Mouse (Mus musculus): ENCODE measurements around the gene Bcas3. TPM values are rescaled to one million over a fixed set of nuclear protein-coding genes. Genes with fewer than 3 reads are reported as not detected.

Gene Bcas3
- total and polyA plus RNA-seq, 3 experiments, result 20.1 to 61.0 (median 41.3) TPM

DNA sequence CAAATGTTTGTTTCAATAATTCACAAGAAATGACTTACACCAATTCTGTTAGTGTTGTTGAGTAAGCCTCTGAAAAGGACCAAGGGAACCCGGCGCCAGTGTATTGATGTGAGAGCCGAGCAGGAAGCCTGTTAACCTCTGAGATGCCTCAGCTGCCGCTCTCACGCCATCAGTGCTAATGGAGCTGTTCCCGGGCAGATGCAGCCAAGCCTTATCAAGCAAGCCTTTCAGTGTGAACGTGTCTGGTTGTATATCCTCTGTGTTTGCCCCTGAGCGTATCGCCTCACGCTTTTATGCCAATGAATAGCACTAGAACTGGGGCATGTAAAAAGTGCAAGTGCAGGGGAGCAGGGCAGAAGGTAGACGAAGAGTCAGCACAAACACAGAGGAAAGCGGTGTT is 121.4 kb downstream of the Bcas3 start:
- Histone ChIP-seq H3K9me3 (replicated peaks) (no peaks in the 10 kb centered on the region), H3K4me3 (ENCODE audit: low read depth, low read length) (no peak overlapping the region), H3K4me1 (ENCODE audit: insufficient read depth, low read depth, low read length) (no peaks in the 10 kb centered on the region), H3K36me3 (replicated peaks) (no peaks in the 10 kb centered on the region), H3K27me3 (ENCODE audit: insufficient read depth, low read length) (no peaks in the 10 kb centered on the region)
- TF ChIP-seq GATA1 (IDR thresholded peaks at IDR 0.05; ENCODE audit: borderline replicate concordance, low read length), result no peak
- TF ChIP-seq CTCF (IDR thresholded peaks at IDR 0.05; ENCODE audit: low read depth, low read length), result no peak
- TF ChIP-seq GATA2 (IDR thresholded peaks at IDR 0.05; ENCODE audit: borderline replicate concordance, low read depth, low read length), result no peak
- no peak for TF ChIP-seq TAL1 (conservative IDR thresholded peaks at IDR 0.05; ENCODE audit: low read depth, low read length)
- no peak for TF ChIP-seq POLR2AphosphoS5 (IDR thresholded peaks at IDR 0.05; ENCODE audit: insufficient replicate concordance, low read depth, low read length)
- DNase-seq (ENCODE audit: low spot score), result no peak
- ATAC-seq (ENCODE audit: extremely low read depth, insufficient number of reproducible peaks, low FRiP score, poor library complexity, severe bottlenecking), result no peak

DNA sequence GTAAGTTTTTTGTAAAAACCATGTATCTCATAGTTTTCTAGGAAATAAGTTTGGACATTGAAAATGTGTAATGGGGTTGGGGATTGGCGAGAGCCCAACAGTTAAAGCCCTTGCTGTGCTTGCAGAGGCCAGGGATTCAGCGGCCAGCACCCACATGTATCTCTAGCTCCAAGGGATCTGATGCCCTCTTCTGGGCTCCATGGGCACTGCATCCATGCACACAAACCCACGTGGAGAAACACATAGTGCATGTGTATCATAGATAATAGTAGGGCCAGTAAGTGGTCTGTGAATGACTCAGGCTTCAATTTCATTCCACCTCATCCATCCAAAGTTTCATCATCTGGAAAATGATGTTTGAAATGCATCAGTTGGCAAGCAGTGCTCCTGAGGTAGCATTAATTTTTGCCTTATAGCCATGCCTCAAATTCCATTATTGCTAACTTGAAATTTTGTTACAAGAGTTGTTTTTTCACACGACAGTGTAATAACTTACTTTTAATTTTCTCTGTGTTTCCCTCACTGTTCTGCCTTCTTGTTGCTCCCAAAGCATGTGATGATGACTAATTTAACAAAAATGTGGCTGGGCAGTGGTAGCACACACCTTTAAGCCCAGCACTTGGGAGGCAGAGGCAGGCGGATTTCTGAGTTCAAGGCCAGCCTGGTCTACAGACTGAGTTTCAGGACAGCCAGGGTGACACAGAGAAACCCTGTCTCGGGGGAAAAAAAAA is 129.9 kb downstream of the Bcas3 start:
- Histone ChIP-seq H3K36me3 (replicated peaks) (no peaks in the 10 kb centered on the region), H3K4me3 (ENCODE audit: low read depth, low read length) (no peak overlapping the region), H3K27me3 (ENCODE audit: insufficient read depth, low read length) (no peaks in the 10 kb centered on the region), H3K9me3 (replicated peaks) (no peaks in the 10 kb centered on the region), H3K4me1 (ENCODE audit: insufficient read depth, low read depth, low read length) (no peaks in the 10 kb centered on the region)
- ATAC-seq (ENCODE audit: extremely low read depth, insufficient number of reproducible peaks, low FRiP score, poor library complexity, severe bottlenecking) (no peak), DNase-seq (ENCODE audit: low spot score) (no peak)
- TF ChIP-seq TAL1 (conservative IDR thresholded peaks at IDR 0.05; ENCODE audit: low read depth, low read length) (no peak), CTCF (IDR thresholded peaks at IDR 0.05; ENCODE audit: low read depth, low read length) (peak; percentile 42; the same call in 1 of the 2 replicates)

DNA sequence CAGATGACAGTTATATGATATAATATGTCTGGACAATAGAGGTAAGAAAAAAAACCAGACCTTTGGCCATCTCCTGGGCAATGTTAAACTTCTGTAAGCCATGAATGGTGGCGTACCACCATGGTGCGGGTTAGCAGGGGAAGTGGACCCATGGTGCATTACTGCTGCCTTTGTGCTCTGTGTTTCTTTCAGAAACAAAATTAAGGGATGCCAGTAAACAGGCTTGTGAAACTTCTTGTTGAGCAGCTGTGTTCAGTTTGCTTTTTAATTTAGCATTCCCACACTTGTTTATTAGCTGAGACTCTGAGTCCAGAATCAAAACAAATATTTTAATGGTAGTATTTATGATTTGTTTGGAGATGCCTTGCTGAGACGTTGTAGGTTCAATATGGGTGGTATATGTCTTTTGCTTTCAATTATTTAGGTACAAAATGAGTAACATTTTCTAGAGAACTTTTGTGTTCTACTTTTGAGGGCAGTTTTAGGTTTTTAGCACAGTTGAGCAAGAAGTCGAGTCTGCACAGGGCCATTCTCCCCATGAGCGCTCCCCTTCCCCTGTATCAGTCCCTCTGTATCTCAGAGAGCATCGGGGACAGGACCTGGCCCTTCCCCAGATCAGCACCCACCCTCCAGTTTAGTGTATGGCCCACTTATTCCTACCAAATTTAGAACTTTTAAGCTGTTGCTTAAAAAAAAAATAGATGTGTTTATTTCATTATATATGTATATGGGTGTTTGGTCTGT is 132.4 kb downstream of the Bcas3 start:
- H3K27me3 ChIP-seq (ENCODE audit: insufficient read depth, low read length), result no peaks in the 10 kb centered on the region
- TF ChIP-seq POLR2AphosphoS5 (IDR thresholded peaks at IDR 0.05; ENCODE audit: insufficient replicate concordance, low read depth, low read length) (no peak), GATA1 (IDR thresholded peaks at IDR 0.05; ENCODE audit: borderline replicate concordance, low read length) (no peak), GATA2 (IDR thresholded peaks at IDR 0.05; ENCODE audit: borderline replicate concordance, low read depth, low read length) (no peak), TAL1 (conservative IDR thresholded peaks at IDR 0.05; ENCODE audit: low read depth, low read length) (no peak), CTCF (IDR thresholded peaks at IDR 0.05; ENCODE audit: low read depth, low read length) (no peak)
- DNase-seq (ENCODE audit: low spot score) (no peak), ATAC-seq (ENCODE audit: extremely low read depth, insufficient number of reproducible peaks, low FRiP score, poor library complexity, severe bottlenecking) (no peak)
- no peaks in the 10 kb centered on the region for H3K36me3 ChIP-seq (replicated peaks)
- no peaks in the 10 kb centered on the region for H3K4me1 ChIP-seq (ENCODE audit: insufficient read depth, low read depth, low read length)
- no peaks in the 10 kb centered on the region for H3K9me3 ChIP-seq (replicated peaks)
- no peak overlapping the region for H3K4me3 ChIP-seq (ENCODE audit: low read depth, low read length)

DNA sequence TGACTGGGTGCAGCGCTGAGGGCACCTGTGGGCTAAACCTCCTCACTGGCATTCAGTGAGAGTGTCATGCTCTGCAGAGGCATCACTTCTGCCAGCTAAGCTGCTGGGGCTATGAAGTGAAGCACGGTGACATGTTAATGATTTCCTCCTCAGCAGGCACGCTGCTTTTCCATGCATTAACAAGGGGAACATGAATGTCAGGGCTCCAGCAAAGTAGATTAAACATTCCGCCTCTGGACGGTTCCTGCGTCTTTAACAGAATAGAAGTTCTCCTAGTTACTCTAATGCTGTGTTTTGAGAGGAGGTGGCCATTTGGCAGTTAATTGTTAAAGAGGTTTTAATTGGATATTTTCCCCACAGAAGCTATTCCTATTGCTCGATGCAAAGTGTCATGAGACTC is 134.5 kb downstream of the Bcas3 start:
- TF ChIP-seq POLR2AphosphoS5 (IDR thresholded peaks at IDR 0.05; ENCODE audit: insufficient replicate concordance, low read depth, low read length) (no peak), GATA2 (IDR thresholded peaks at IDR 0.05; ENCODE audit: borderline replicate concordance, low read depth, low read length) (no peak), CTCF (IDR thresholded peaks at IDR 0.05; ENCODE audit: low read depth, low read length) (no peak), TAL1 (conservative IDR thresholded peaks at IDR 0.05; ENCODE audit: low read depth, low read length) (no peak), GATA1 (IDR thresholded peaks at IDR 0.05; ENCODE audit: borderline replicate concordance, low read length) (no peak)
- no peaks in the 10 kb centered on the region for H3K9me3 ChIP-seq (replicated peaks)

DNA sequence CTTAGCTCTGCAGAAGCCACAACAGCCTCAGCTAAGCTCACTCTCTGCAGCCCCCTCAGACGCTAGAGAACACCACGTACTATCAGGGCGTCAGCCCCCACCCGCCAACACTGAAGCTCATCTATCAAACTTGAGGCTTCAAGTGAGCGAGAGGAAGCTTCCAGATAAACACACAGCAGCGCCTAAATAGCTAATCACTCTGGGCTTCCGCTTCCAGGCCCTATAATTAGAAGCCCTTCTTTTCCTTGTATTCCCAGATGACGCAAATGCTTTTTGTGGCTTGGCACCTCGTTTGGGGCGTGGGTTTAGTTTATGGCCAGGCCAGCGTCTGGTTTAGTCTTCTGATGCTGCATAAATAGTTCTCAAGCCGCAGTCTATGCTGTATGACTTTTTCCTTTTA is 139.3 kb downstream of the Bcas3 start:
- no peak overlapping the region for H3K4me3 ChIP-seq (ENCODE audit: low read depth, low read length)
- no peaks in the 10 kb centered on the region for H3K4me1 ChIP-seq (ENCODE audit: insufficient read depth, low read depth, low read length)
- no peaks in the 10 kb centered on the region; the same call in 1 of the 2 replicates for H3K27me3 ChIP-seq (ENCODE audit: insufficient read depth, low read length)
- ATAC-seq (ENCODE audit: extremely low read depth, insufficient number of reproducible peaks, low FRiP score, poor library complexity, severe bottlenecking), result no peak
- no peak for DNase-seq (ENCODE audit: low spot score)
- TF ChIP-seq GATA1 (IDR thresholded peaks at IDR 0.05; ENCODE audit: borderline replicate concordance, low read length) (no peak), GATA2 (IDR thresholded peaks at IDR 0.05; ENCODE audit: borderline replicate concordance, low read depth, low read length) (no peak), POLR2AphosphoS5 (IDR thresholded peaks at IDR 0.05; ENCODE audit: insufficient replicate concordance, low read depth, low read length) (no peak), TAL1 (conservative IDR thresholded peaks at IDR 0.05; ENCODE audit: low read depth, low read length) (no peak), CTCF (IDR thresholded peaks at IDR 0.05; ENCODE audit: low read depth, low read length) (no peak)
- H3K36me3 ChIP-seq (replicated peaks), result no peaks in the 10 kb centered on the region
- no peaks in the 10 kb centered on the region for H3K9me3 ChIP-seq (replicated peaks)

More for the DNA sequence above, 134.5 kb downstream of the Bcas3 start:
- no peaks in the 10 kb centered on the region for H3K36me3 ChIP-seq (replicated peaks)
- H3K27me3 ChIP-seq (ENCODE audit: insufficient read depth, low read length), result no peaks in the 10 kb centered on the region
- no peaks in the 10 kb centered on the region for H3K4me1 ChIP-seq (ENCODE audit: insufficient read depth, low read depth, low read length)
- H3K4me3 ChIP-seq (ENCODE audit: low read depth, low read length), result no peak overlapping the region
- DNase-seq (ENCODE audit: low spot score), result no peak
- ATAC-seq (ENCODE audit: extremely low read depth, insufficient number of reproducible peaks, low FRiP score, poor library complexity, severe bottlenecking), result no peak

DNA sequence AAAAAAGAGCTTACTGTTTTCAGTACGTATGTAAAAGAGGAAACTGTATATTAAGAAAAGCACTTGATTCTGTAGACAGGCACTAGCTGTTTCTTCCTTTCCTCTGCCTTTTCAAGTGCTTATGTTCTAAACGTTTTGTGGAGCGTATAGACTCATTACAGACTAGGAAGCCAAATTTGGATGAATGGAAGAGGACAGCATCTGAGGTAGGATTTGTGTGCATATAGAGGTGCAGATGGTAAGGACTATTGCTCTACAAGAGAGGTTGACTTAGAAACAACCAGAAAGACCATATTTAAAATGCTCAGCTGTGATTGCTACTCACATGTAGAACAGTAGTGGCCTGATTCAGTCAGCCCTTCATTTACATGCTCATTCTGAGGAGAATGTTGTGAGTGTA is 139.7 kb downstream of the Bcas3 start:
- no peak for DNase-seq (ENCODE audit: low spot score)
- H3K4me3 ChIP-seq (ENCODE audit: low read depth, low read length), result no peak overlapping the region

More for the DNA sequence above, 139.7 kb downstream of the Bcas3 start:
- no peak for TF ChIP-seq CTCF (IDR thresholded peaks at IDR 0.05; ENCODE audit: low read depth, low read length)
- TF ChIP-seq GATA1 (IDR thresholded peaks at IDR 0.05; ENCODE audit: borderline replicate concordance, low read length), result no peak
- no peak for TF ChIP-seq TAL1 (conservative IDR thresholded peaks at IDR 0.05; ENCODE audit: low read depth, low read length)
- Histone ChIP-seq H3K36me3 (replicated peaks) (no peaks in the 10 kb centered on the region), H3K27me3 (ENCODE audit: insufficient read depth, low read length) (no peaks in the 10 kb centered on the region; the same call in 1 of the 2 replicates), H3K9me3 (replicated peaks) (no peaks in the 10 kb centered on the region), H3K4me1 (ENCODE audit: insufficient read depth, low read depth, low read length) (no peaks in the 10 kb centered on the region)
- ATAC-seq (ENCODE audit: extremely low read depth, insufficient number of reproducible peaks, low FRiP score, poor library complexity, severe bottlenecking), result no peak

All from G1E (cell line).